Mouse (Mus musculus): ENCODE data around the gene Dmrt1. TPM values are rescaled to one million over a fixed set of nuclear protein-coding genes. Genes with fewer than 3 reads are reported as not detected.
A peak's percentile ranks its signal among the peaks of the same experiment; 100 is the strongest.

Gene Dmrt1
- polyA plus RNA-seq, 1 experiment from 2014 or later, result not detected

GRCm38 (mm10) chr19:25610015-25610410 is 104.6 kb downstream of the Dmrt1 start, which contains the start of gene Dmrt3:
Dmrt3 (plus strand) TSS chr19:25610301.
- ATAC-seq (replicated peaks; ENCODE audit: low FRiP score, low TSS enrichment, low read depth) (0 out of 2 replicates have a peak, but pooled peaks have one; percentile 25), DNase-seq (ENCODE audit: low spot score) (peak; percentile 80)
- Histone ChIP-seq H3K27me3 (replicated peaks; ENCODE audit: control insufficient read depth, insufficient read depth, low read length) (peaks cover 100% of the 10 kb centered on the region), H3K4me3 (ENCODE audit: low read depth, low read length) (peak within 1 kb of the TSS; percentile 32), H3K27ac (ENCODE audit: low read depth) (no peak within 1 kb of the TSS), H3K9me3 (ENCODE audit: control insufficient read depth, low read length) (no peaks in the 10 kb centered on the region), H3K4me2 (ENCODE audit: low read length) (peak within 1 kb of the TSS; percentile 51), H3K4me1 (replicated peaks; ENCODE audit: control insufficient read depth, insufficient read depth, low read length) (peaks cover 13% of the 10 kb centered on the region), H3K36me3 (ENCODE audit: control insufficient read depth, insufficient read depth, low read length) (no peaks in the 10 kb centered on the region), H3K9ac (ENCODE audit: low read length) (no peak within 1 kb of the TSS)
- WGBS, result under 1% methylated on average over 29 of the region's 29 CpGs

DNA sequence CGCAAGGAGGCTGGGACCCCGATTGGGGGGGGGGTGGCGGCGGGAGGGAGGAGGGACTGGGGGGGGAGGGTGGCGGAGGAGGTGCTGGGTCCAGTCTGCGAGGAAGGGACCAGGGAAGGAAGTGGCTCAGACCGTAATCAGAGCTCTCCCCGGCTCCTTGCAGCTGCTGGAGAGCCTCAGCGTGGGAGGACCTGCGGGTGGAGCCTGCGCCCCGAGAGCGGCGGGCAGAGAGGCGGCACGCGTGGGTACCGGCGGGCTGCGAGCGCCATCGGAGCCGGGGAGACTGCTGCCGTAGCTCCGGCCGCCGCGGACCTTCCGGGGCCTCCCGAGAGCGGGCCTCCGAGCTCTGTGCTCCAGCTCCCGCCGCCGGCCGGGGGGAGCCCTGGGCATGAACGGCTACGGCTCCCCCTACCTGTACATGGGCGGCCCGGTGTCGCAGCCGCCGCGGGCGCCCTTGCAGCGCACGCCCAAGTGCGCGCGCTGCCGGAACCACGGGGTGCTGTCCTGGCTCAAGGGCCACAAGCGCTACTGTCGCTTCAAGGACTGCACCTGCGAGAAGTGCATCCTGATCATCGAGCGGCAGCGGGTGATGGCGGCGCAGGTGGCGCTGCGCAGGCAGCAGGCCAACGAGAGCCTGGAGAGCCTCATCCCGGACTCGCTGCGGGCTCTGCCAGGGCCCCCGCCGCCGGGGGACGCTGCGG is 105.1 kb downstream of the Dmrt1 start:
- Histone ChIP-seq H3K4me3 (ENCODE audit: low read depth, low read length) (peak overlapping the region; percentile 32), H3K4me2 (ENCODE audit: low read length) (peak overlapping the region; percentile 51), H3K27me3 (replicated peaks; ENCODE audit: control insufficient read depth, insufficient read depth, low read length) (peaks cover 100% of the 10 kb centered on the region), H3K36me3 (ENCODE audit: control insufficient read depth, insufficient read depth, low read length) (no peaks in the 10 kb centered on the region), H3K9ac (ENCODE audit: low read length) (no peak overlapping the region), H3K27ac (ENCODE audit: low read depth) (no peak overlapping the region), H3K4me1 (replicated peaks; ENCODE audit: control insufficient read depth, insufficient read depth, low read length) (peaks cover 13% of the 10 kb centered on the region), H3K9me3 (ENCODE audit: control insufficient read depth, low read length) (no peaks in the 10 kb centered on the region)
- DNase-seq (ENCODE audit: low spot score) (peak; percentile 79), ATAC-seq (replicated peaks; ENCODE audit: low FRiP score, low TSS enrichment, low read depth) (peak; percentile 37; the same call in 1 of the 2 replicates)
- WGBS, result under 1% methylated on average over 53 of the region's 71 CpGs

- DNase-seq (ENCODE audit: low spot score), result no peak
- no peaks in the 10 kb centered on the region for H3K36me3 ChIP-seq (ENCODE audit: control insufficient read depth, insufficient read depth, low read length)
- H3K9ac ChIP-seq (ENCODE audit: low read length), result no peak overlapping the region
- H3K4me1 ChIP-seq (replicated peaks; ENCODE audit: control insufficient read depth, insufficient read depth, low read length), result peaks cover 11% of the 10 kb centered on the region; the same call in 1 of the 2 replicates
- no peak for ATAC-seq (replicated peaks; ENCODE audit: low FRiP score, low TSS enrichment, low read depth)
- no peaks in the 10 kb centered on the region for H3K9me3 ChIP-seq (ENCODE audit: control insufficient read depth, low read length)
- H3K4me3 ChIP-seq (ENCODE audit: low read depth, low read length), result peak overlapping the region; percentile 32
- H3K4me2 ChIP-seq (ENCODE audit: low read length), result peak overlapping the region; percentile 51
- 0% methylated on average over 37 of the region's 42 CpGs for WGBS
- no peak overlapping the region for H3K27ac ChIP-seq (ENCODE audit: low read depth)
- peaks cover 100% of the 10 kb centered on the region for H3K27me3 ChIP-seq (replicated peaks; ENCODE audit: control insufficient read depth, insufficient read depth, low read length)
Measured at GRCm38 (mm10) chr19:25611116-25611515, 105.7 kb downstream of the Dmrt1 start.

- Histone ChIP-seq H3K36me3 (ENCODE audit: control insufficient read depth, insufficient read depth, low read length) (no peaks in the 10 kb centered on the region), H3K27me3 (replicated peaks; ENCODE audit: control insufficient read depth, insufficient read depth, low read length) (peaks cover 100% of the 10 kb centered on the region), H3K4me2 (ENCODE audit: low read length) (no peak overlapping the region), H3K9me3 (ENCODE audit: control insufficient read depth, low read length) (no peaks in the 10 kb centered on the region), H3K27ac (ENCODE audit: low read depth) (no peak overlapping the region), H3K4me3 (ENCODE audit: low read depth, low read length) (no peak overlapping the region), H3K4me1 (replicated peaks; ENCODE audit: control insufficient read depth, insufficient read depth, low read length) (0 out of 2 replicates have a peak, but pooled peaks cover 9% of the 10 kb centered on the region), H3K9ac (ENCODE audit: low read length) (no peak overlapping the region)
- no peak for DNase-seq (ENCODE audit: low spot score)
- ATAC-seq (replicated peaks; ENCODE audit: low FRiP score, low TSS enrichment, low read depth), result no peak
- 6% methylated on average over 16 of the region's 16 CpGs for WGBS
Measured at GRCm38 (mm10) chr19:25611876-25612805, 106.7 kb downstream of the Dmrt1 start.

DNA sequence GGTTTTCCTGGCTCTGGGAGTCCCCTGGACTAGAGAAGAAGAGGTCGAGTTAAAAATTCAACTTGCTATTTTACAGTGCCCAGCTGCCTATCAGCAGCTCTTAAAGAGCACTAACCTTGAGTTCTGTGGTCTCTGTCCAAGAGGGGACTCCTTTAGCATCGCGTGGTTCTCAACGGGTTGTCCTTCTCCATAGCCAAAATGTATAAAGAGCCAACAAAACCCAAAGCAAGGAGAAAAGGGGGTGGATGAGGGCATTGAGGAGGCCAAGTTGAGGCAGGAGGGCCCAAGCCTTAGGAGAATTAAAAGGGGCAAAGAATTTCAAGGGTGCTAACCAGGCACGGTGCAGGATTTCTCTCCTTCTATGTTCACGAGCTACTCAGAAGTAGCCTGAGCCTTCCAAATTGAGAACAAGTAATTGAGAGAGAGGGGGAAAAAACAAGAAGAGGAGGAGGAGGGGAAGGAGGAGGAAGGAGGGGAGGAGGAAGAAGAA is 107.4 kb downstream of the Dmrt1 start:
- DNase-seq (ENCODE audit: low spot score) (no peak), ATAC-seq (replicated peaks; ENCODE audit: low FRiP score, low TSS enrichment, low read depth) (no peak)
- Histone ChIP-seq H3K4me2 (ENCODE audit: low read length) (no peak overlapping the region), H3K4me3 (ENCODE audit: low read depth, low read length) (no peak overlapping the region), H3K36me3 (ENCODE audit: control insufficient read depth, insufficient read depth, low read length) (no peaks in the 10 kb centered on the region), H3K27me3 (replicated peaks; ENCODE audit: control insufficient read depth, insufficient read depth, low read length) (peaks cover 100% of the 10 kb centered on the region), H3K9ac (ENCODE audit: low read length) (no peak overlapping the region), H3K27ac (ENCODE audit: low read depth) (no peak overlapping the region), H3K9me3 (ENCODE audit: control insufficient read depth, low read length) (no peaks in the 10 kb centered on the region), H3K4me1 (replicated peaks; ENCODE audit: control insufficient read depth, insufficient read depth, low read length) (0 out of 2 replicates have a peak, but pooled peaks cover 9% of the 10 kb centered on the region)
- WGBS, result 8% methylated on average over 6 of the region's 6 CpGs

DNA sequence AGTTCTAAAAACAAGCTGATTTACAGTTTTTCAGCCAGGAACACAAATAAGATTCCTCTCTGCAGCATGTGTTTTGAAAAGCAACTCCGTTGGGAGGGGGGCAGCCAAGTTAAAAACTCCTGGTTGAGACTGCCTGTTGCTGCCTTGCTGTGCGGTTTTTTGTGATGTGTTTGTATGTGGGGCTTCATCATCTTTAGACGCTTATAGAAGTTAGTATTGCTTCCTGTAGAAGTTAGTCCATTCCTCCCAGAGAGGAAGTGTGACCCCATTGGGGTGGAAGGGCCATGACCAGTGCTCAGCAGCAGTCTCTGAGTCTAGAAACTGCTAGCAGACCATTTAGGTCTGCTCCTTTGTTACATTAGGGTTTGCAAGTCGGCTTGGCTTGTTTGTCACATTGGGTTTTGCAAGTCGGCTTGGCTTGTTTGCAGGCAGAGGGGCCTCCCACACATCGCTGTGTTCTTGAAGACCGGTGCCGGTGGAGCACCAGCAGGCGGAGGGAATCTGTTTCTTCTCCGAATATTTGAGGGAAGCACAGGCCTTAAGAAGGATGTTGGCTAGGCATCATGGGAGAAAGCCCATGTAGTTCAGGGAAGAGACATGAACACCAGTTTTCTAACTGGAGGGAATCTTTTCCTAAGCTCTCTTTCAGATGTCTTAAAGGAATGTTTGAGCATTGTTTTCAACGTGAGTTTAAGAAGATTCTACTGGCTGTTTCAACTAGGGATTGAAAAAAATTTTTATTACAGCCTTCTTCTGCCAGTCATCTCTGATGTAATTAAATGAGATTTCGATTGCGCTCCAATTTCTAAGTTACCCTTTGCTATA is 108.3 kb downstream of the Dmrt1 start:
- WGBS, result 7% methylated on average over 13 of the region's 13 CpGs
- Histone ChIP-seq H3K36me3 (ENCODE audit: control insufficient read depth, insufficient read depth, low read length) (no peaks in the 10 kb centered on the region), H3K4me1 (replicated peaks; ENCODE audit: control insufficient read depth, insufficient read depth, low read length) (0 out of 2 replicates have a peak, but pooled peaks cover 9% of the 10 kb centered on the region), H3K9me3 (ENCODE audit: control insufficient read depth, low read length) (no peaks in the 10 kb centered on the region), H3K27me3 (replicated peaks; ENCODE audit: control insufficient read depth, insufficient read depth, low read length) (peaks cover 100% of the 10 kb centered on the region), H3K4me3 (ENCODE audit: low read depth, low read length) (no peak overlapping the region), H3K27ac (ENCODE audit: low read depth) (no peak overlapping the region), H3K9ac (ENCODE audit: low read length) (no peak overlapping the region), H3K4me2 (ENCODE audit: low read length) (no peak overlapping the region)
- ATAC-seq (replicated peaks; ENCODE audit: low FRiP score, low TSS enrichment, low read depth) (no peak), DNase-seq (ENCODE audit: low spot score) (no peak)

DNA sequence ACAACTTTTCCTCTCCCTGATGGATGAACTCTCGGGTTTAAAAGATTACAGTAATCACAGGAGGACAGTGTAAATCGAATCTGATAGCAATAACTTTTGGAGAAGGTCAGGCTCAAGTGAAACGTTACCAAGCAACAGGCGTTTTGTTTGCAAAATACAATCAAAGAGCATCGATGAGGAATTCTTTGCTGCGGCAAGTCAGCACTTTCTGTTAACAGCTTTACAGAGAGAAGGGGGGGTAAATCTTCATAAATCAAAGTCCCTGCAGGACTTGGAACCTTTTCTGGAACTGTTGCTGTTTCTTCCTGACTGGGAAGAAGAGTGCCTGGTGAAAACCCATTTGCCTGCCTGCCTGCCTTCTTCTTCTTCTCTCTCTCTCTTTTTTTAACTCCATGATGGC is 110.5 kb downstream of the Dmrt1 start:
- 6% methylated on average over 6 of the region's 6 CpGs for WGBS
- Histone ChIP-seq H3K4me3 (ENCODE audit: low read depth, low read length) (no peak overlapping the region), H3K4me2 (ENCODE audit: low read length) (no peak overlapping the region), H3K9ac (ENCODE audit: low read length) (no peak overlapping the region), H3K27ac (ENCODE audit: low read depth) (no peak overlapping the region), H3K27me3 (replicated peaks; ENCODE audit: control insufficient read depth, insufficient read depth, low read length) (peaks cover 100% of the 10 kb centered on the region), H3K4me1 (replicated peaks; ENCODE audit: control insufficient read depth, insufficient read depth, low read length) (0 out of 2 replicates have a peak, but pooled peaks cover 2% of the 10 kb centered on the region), H3K36me3 (ENCODE audit: control insufficient read depth, insufficient read depth, low read length) (no peaks in the 10 kb centered on the region), H3K9me3 (ENCODE audit: control insufficient read depth, low read length) (no peaks in the 10 kb centered on the region)
- ATAC-seq (replicated peaks; ENCODE audit: low FRiP score, low TSS enrichment, low read depth) (no peak), DNase-seq (ENCODE audit: low spot score) (no peak)
